Mouse (Mus musculus): Measurements from ENCODE around the gene Ubtd1. TPM values are rescaled to one million over a fixed set of nuclear protein-coding genes. Genes with fewer than 3 reads are reported as not detected.
A peak's percentile ranks its signal among the peaks of the same experiment; 100 is the strongest.

Ubtd1 gene
- polyA plus RNA-seq, 1 experiment = 14.9 TPM

DNA sequence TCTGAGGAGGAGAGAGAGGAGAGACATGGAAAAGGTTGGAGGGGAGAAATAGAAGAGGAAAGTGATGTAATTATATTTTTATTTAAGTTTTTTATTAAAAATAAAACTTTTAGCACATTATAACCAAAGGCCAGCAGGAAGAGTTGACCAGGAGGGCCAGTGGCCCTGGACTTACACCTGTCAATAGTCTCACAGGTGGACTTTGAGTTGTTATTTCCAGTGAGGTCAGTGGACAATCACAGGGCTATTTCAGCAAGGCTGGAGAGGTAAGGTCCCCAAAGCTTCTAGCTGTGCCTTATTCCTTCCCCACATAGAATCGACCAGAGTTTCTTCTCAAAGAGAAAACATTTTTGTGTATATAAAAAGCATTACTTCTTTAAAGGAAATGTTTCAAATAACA lies 68.7 kb downstream of the Ubtd1 start:
- no peaks in the 10 kb centered on the region for H3K4me1 ChIP-seq (ENCODE audit: control insufficient read depth, insufficient read depth, low read length)
- no peak overlapping the region for H3K4me3 ChIP-seq (ENCODE audit: insufficient read depth, low read length)
- H3K27ac ChIP-seq (ENCODE audit: insufficient read depth, low read length) = no peak overlapping the region
- no peak for TF ChIP-seq CTCF (IDR thresholded peaks at IDR 0.05; ENCODE audit: extremely low read depth, insufficient read depth, low read length)
- no peak for TF ChIP-seq POLR2A (IDR thresholded peaks at IDR 0.05; ENCODE audit: extremely low read depth, insufficient read depth, low read length)

DNA sequence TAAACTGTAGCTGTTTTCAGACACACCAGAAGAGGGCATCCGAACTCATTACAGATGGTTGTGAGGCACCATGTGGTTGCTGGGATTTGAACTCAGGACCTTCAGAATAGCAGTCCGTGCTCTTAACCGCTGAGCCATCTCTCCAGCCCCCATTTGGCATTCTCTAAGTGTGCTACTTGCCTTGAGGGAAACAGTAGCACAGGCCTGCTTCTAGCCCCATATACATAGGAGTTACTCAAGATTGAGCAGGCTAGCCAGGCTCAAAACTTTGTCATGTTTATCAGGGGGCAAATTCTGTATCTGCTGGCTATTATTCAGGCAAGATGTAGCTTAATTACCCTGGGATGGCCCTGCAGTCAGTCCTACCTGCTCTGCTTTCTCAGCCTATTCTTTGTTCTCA lies 69.8 kb downstream of the Ubtd1 start:
- TF ChIP-seq CTCF (IDR thresholded peaks at IDR 0.05; ENCODE audit: extremely low read depth, insufficient read depth, low read length) (no peak), POLR2A (IDR thresholded peaks at IDR 0.05; ENCODE audit: extremely low read depth, insufficient read depth, low read length) (no peak)
- no peak overlapping the region for H3K4me3 ChIP-seq (ENCODE audit: insufficient read depth, low read length)
- H3K4me1 ChIP-seq (ENCODE audit: control insufficient read depth, insufficient read depth, low read length) = no peaks in the 10 kb centered on the region
- no peak overlapping the region for H3K27ac ChIP-seq (ENCODE audit: insufficient read depth, low read length)

DNA sequence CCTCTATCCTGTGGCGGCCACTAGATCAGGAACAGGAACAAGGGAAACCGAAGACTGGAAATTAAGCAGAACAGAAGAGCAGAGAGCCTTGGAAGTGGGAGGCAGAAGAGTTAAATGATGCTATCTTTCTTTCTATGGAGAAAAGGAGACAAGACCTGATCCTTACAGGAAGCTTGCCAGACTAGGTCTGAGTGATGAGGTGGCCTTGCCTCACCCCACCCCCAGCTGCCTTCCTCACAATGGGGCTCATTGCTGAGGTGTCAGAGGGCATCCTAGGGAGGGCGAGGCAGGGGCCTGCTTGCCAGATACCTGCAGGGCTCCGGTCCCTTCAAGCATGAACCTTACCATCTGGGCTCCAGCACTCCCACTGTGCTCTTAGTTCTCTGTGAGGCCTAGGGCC lies 70.4 kb downstream of the Ubtd1 start, which contains the start of gene 4933411K16Rik:
Gene 4933411K16Rik (plus strand): TSS at position 301 of the 400 bp plus-strand sequence.
- H3K27ac ChIP-seq (ENCODE audit: insufficient read depth, low read length) = no peak within 1 kb of the TSS
- H3K4me1 ChIP-seq (ENCODE audit: control insufficient read depth, insufficient read depth, low read length) = no peaks in the 10 kb centered on the region
- TF ChIP-seq POLR2A (IDR thresholded peaks at IDR 0.05; ENCODE audit: extremely low read depth, insufficient read depth, low read length) (no peak), CTCF (IDR thresholded peaks at IDR 0.05; ENCODE audit: extremely low read depth, insufficient read depth, low read length) (no peak)
- no peak within 1 kb of the TSS for H3K4me3 ChIP-seq (ENCODE audit: insufficient read depth, low read length)

GRCm38 (mm10) chr19:42054255-42054654 lies 72.7 kb downstream of the Ubtd1 start:
- no peak overlapping the region for H3K27ac ChIP-seq (ENCODE audit: insufficient read depth, low read length)
- no peaks in the 10 kb centered on the region for H3K4me1 ChIP-seq (ENCODE audit: control insufficient read depth, insufficient read depth, low read length)
- no peak for TF ChIP-seq POLR2A (IDR thresholded peaks at IDR 0.05; ENCODE audit: extremely low read depth, insufficient read depth, low read length)
- no peak for TF ChIP-seq CTCF (IDR thresholded peaks at IDR 0.05; ENCODE audit: extremely low read depth, insufficient read depth, low read length)
- no peak overlapping the region for H3K4me3 ChIP-seq (ENCODE audit: insufficient read depth, low read length)

DNA sequence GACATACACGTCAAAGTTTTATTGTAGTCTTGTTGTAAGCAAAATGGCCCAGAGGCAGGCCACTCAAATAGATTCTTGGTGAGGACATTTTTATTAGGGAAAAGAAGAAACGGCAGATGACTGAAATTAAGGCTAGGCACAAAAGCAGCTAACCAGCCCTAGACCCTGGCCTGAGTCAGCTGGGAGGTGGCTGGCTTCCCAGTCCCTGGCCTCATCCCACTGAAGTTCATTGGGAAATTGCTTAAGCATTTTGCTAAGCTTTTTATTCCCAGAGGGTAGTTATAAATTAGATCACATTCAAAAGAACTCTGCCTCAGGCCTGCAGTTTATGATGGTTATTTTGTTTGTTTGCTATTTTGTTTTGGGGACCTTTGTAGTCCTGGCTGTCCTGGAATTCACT lies 74.3 kb downstream of the Ubtd1 start:
- H3K27ac ChIP-seq (ENCODE audit: insufficient read depth, low read length) = no peak overlapping the region
- no peak for TF ChIP-seq POLR2A (IDR thresholded peaks at IDR 0.05; ENCODE audit: extremely low read depth, insufficient read depth, low read length)
- TF ChIP-seq CTCF (IDR thresholded peaks at IDR 0.05; ENCODE audit: extremely low read depth, insufficient read depth, low read length) = no peak
- no peak overlapping the region for H3K4me3 ChIP-seq (ENCODE audit: insufficient read depth, low read length)
- H3K4me1 ChIP-seq (ENCODE audit: control insufficient read depth, insufficient read depth, low read length) = no peaks in the 10 kb centered on the region

DNA sequence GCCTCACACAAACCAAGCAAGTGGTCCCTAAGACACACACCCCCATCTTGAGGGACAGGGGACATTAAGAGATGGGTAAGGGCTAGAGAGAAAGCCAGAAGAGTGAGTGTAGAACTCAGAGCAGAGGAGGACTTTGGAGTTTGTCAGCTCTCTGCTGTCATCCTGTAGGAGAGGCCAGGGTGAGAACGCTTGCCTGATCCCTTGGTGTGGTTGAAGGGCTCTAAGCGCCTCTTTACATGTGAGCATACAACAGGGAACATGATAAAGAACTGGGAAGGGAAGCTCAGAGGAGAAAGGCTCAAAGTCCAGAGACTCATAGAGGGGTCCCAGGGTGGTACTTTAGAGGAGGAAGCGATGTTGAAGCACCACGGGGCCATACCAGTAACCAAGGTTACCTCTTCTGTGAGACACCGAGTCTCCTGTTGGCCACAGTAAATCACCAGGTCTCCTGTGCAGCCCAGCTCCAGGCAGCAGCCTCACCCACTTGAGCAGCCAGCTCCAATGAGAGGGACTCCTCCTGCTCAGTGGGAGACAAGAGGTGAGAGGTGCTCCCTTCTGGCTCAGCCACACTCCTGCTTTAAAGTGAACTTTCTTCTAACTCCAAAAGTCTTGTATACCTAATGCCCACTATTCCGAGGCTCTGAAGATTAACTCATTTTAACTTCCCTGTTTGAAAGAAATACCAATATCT lies 75.3 kb downstream of the Ubtd1 start:
- no peak overlapping the region for H3K27ac ChIP-seq (ENCODE audit: insufficient read depth, low read length)
- H3K4me3 ChIP-seq (ENCODE audit: insufficient read depth, low read length) = no peak overlapping the region
- TF ChIP-seq CTCF (IDR thresholded peaks at IDR 0.05; ENCODE audit: extremely low read depth, insufficient read depth, low read length) (no peak), POLR2A (IDR thresholded peaks at IDR 0.05; ENCODE audit: extremely low read depth, insufficient read depth, low read length) (no peak)
- H3K4me1 ChIP-seq (ENCODE audit: control insufficient read depth, insufficient read depth, low read length) = no peaks in the 10 kb centered on the region

- H3K4me1 ChIP-seq (ENCODE audit: control insufficient read depth, insufficient read depth, low read length) = no peaks in the 10 kb centered on the region
- H3K27ac ChIP-seq (ENCODE audit: insufficient read depth, low read length) = no peak overlapping the region
- TF ChIP-seq POLR2A (IDR thresholded peaks at IDR 0.05; ENCODE audit: extremely low read depth, insufficient read depth, low read length) (no peak), CTCF (IDR thresholded peaks at IDR 0.05; ENCODE audit: extremely low read depth, insufficient read depth, low read length) (no peak)
- H3K4me3 ChIP-seq (ENCODE audit: insufficient read depth, low read length) = no peak overlapping the region
These were observed 76.9 kb downstream of the Ubtd1 start for GRCm38 (mm10) chr19:42058426-42058825.

DNA sequence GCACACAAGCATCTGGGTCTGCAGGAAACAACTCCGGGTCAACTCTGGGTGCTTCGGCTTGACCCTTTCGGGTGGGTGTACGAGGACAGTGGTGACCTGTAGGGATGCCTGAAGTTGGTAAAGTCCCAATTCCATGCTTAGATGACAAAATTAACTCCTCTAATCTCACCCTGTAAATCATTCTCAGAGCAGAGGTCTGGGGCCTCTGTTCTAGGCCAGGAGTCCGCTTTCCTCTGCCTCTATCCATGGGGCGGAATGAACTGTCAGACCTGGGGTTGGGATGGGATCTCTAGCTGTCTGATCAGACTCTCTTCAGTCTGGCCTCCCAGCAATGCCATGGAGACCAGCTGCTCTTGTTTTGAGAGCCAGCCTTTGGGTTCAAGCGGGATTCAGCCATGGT lies 79.9 kb downstream of the Ubtd1 start:
- H3K4me3 ChIP-seq (ENCODE audit: insufficient read depth, low read length) = no peak overlapping the region
- no peaks in the 10 kb centered on the region for H3K4me1 ChIP-seq (ENCODE audit: control insufficient read depth, insufficient read depth, low read length)
- no peak overlapping the region for H3K27ac ChIP-seq (ENCODE audit: insufficient read depth, low read length)
- TF ChIP-seq CTCF (IDR thresholded peaks at IDR 0.05; ENCODE audit: extremely low read depth, insufficient read depth, low read length) (no peak), POLR2A (IDR thresholded peaks at IDR 0.05; ENCODE audit: extremely low read depth, insufficient read depth, low read length) (no peak)

GRCm38 (mm10) chr19:42068441-42069240 lies 87.1 kb downstream of the Ubtd1 start:
- no peak overlapping the region for H3K4me3 ChIP-seq (ENCODE audit: insufficient read depth, low read length)
- H3K4me1 ChIP-seq (ENCODE audit: control insufficient read depth, insufficient read depth, low read length) = no peaks in the 10 kb centered on the region
- TF ChIP-seq CTCF (IDR thresholded peaks at IDR 0.05; ENCODE audit: extremely low read depth, insufficient read depth, low read length) = no peak
- TF ChIP-seq POLR2A (IDR thresholded peaks at IDR 0.05; ENCODE audit: extremely low read depth, insufficient read depth, low read length) = no peak
- no peak overlapping the region for H3K27ac ChIP-seq (ENCODE audit: insufficient read depth, low read length)

DNA sequence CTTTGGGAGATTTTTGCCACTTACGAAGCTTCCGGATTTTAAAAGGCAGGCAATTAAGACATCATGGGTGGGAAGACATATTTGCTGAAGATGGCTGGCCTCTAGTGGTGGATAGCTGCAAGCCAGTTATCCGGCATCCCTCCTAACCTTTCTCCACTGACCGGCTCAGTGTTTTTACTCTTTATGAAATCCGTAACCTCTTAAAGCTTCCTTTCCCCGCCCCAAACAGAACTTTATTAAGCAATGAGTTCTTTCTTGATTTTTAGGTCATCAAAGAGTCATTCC lies 87.6 kb downstream of the Ubtd1 start:
- peak; percentile 74 for TF ChIP-seq CTCF (IDR thresholded peaks at IDR 0.05; ENCODE audit: extremely low read depth, insufficient read depth, low read length)
- no peak for TF ChIP-seq POLR2A (IDR thresholded peaks at IDR 0.05; ENCODE audit: extremely low read depth, insufficient read depth, low read length)
- H3K4me3 ChIP-seq (ENCODE audit: insufficient read depth, low read length) = no peak overlapping the region
- H3K4me1 ChIP-seq (ENCODE audit: control insufficient read depth, insufficient read depth, low read length) = no peaks in the 10 kb centered on the region
- H3K27ac ChIP-seq (ENCODE audit: insufficient read depth, low read length) = no peak overlapping the region

Measured in cortical plate, adult 2 months (tissue).